Mouse (Mus musculus): Measurements from ENCODE around the gene 1700029J07Rik. TPM values are rescaled to one million over a fixed set of nuclear protein-coding genes. Genes with fewer than 3 reads are reported as not detected.
A peak's percentile ranks its signal among the peaks of the same experiment; 100 is the strongest.

The 1700029J07Rik gene
- polyA plus RNA-seq, 1 experiment from 2014 or later = 2.9 TPM

DNA sequence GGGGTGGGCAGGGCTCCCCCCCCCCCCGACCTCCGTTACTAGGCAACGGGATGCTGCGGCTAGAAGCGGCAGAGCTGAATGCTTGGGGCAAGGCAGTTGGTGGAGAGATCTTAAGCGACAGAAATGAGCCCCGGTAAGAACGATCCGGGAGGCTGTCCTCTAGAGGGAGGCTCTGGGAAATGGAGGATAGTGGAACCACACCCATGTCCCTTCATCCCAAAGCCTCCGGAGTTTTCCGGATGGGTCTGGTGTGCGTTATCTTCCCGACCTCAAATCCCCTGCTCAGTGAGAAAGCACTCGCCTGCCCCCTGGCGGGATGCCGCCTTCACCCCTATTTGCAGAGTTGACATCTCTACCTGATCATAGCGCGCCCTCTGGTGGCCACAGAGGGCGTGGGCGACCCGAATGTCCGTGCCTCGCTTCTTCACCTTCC lies 40.5 kb downstream of the 1700029J07Rik start, which contains the start of gene Ccdc110:
TSS of gene Ccdc110 (plus strand) at position 38 of the 433 bp plus-strand sequence.
- H3K4me2 ChIP-seq = peak within 1 kb of the TSS; percentile 66
- H3K4me3 ChIP-seq = peak within 1 kb of the TSS; percentile 38
- H3K9ac ChIP-seq = peak within 1 kb of the TSS; percentile 14
- H3K27ac ChIP-seq = no peak within 1 kb of the TSS
- H3K36me3 ChIP-seq (ENCODE audit: poor library complexity, severe bottlenecking) = no peaks in the 10 kb centered on the region
- 0 out of 2 replicates have a peak, but pooled peaks cover 9% of the 10 kb centered on the region for H3K9me3 ChIP-seq (replicated peaks)
- 1% methylated on average over 23 of the region's 23 CpGs for WGBS
- no peaks in the 10 kb centered on the region for H3K4me1 ChIP-seq
- peaks cover 4% of the 10 kb centered on the region; the same call in 1 of the 2 replicates for H3K27me3 ChIP-seq
- peak; percentile 94 for ATAC-seq

DNA sequence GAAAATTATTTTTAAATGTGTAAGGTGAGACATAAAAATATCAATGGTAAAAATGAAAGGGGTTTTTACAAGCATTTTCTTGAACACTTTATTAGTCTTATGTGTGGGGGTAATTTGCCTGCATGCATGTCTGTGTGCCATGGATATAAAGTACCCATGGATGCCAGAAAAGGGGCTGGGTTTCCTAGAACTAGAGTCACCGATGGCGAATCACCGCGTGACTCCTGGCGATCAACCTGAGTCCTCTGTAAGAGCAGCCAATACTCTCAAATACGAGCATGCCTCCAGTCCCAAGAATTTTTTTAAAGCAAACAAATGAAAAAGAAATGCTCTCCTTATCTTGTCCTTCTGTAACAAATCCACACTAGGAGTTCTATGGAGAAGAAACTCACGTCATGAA lies 52.9 kb downstream of the 1700029J07Rik start:
- no peak overlapping the region for H3K9ac ChIP-seq
- no peak for ATAC-seq
- no peaks in the 10 kb centered on the region for H3K4me1 ChIP-seq
- WGBS = 95% methylated on average over 7 of the region's 7 CpGs
- H3K4me2 ChIP-seq = no peak overlapping the region
- H3K4me3 ChIP-seq = no peak overlapping the region
- no peaks in the 10 kb centered on the region for H3K36me3 ChIP-seq (ENCODE audit: poor library complexity, severe bottlenecking)
- no peaks in the 10 kb centered on the region for H3K9me3 ChIP-seq (replicated peaks)
- no peaks in the 10 kb centered on the region for H3K27me3 ChIP-seq
- no peak overlapping the region for H3K27ac ChIP-seq

DNA sequence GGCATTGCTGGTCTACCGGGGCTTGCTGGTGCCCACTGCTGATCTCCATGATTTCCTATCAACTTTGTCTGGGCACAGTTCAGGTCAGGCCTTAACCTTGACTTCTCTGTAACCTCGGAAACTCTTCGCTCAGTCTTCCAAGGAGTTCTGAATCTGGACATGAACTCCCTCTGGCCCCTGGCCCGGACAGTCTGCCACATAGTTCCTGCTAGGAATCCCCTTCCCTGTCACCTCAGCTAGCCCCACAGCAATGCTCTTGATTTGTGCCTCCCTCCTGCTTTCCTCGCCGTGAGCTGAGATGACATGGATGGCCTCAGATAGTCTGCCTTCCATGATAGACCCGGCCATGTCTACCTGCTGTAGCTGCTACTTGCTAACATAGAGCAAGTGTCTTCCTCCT lies 54.7 kb downstream of the 1700029J07Rik start:
- Histone ChIP-seq H3K27ac (no peak overlapping the region), H3K36me3 (ENCODE audit: poor library complexity, severe bottlenecking) (no peaks in the 10 kb centered on the region), H3K4me1 (no peaks in the 10 kb centered on the region), H3K9ac (no peak overlapping the region), H3K4me3 (no peak overlapping the region), H3K9me3 (replicated peaks) (no peaks in the 10 kb centered on the region), H3K4me2 (no peak overlapping the region), H3K27me3 (no peaks in the 10 kb centered on the region)
- 95% methylated on average over 7 of the region's 7 CpGs for WGBS
- ATAC-seq = no peak

DNA sequence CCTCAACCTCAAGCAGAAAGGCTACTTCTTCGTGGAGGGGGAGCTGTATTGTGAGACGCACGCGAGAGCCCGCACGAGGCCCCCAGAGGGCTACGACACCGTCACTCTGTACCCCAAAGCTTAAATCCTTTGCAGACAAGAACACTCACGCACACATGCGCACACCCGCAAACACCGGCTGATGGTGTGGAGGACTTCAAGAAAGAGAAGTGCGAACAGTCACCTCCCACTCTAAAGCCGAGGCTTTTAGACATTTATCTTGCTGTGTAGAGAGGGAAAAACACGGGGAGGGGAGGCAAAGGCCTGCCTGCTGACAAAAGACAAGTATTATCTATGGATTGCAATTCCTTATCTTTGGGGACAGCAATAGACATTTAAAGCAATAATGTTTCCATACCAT lies 56.2 kb downstream of the 1700029J07Rik start:
- H3K9ac ChIP-seq = no peak overlapping the region
- no peaks in the 10 kb centered on the region for H3K36me3 ChIP-seq (ENCODE audit: poor library complexity, severe bottlenecking)
- H3K27ac ChIP-seq = no peak overlapping the region
- H3K4me1 ChIP-seq = no peaks in the 10 kb centered on the region
- no peak for ATAC-seq
- no peaks in the 10 kb centered on the region for H3K9me3 ChIP-seq (replicated peaks)
- no peak overlapping the region for H3K4me3 ChIP-seq
- 88% methylated on average over 15 of the region's 15 CpGs for WGBS
- H3K27me3 ChIP-seq = no peaks in the 10 kb centered on the region
- H3K4me2 ChIP-seq = no peak overlapping the region

DNA sequence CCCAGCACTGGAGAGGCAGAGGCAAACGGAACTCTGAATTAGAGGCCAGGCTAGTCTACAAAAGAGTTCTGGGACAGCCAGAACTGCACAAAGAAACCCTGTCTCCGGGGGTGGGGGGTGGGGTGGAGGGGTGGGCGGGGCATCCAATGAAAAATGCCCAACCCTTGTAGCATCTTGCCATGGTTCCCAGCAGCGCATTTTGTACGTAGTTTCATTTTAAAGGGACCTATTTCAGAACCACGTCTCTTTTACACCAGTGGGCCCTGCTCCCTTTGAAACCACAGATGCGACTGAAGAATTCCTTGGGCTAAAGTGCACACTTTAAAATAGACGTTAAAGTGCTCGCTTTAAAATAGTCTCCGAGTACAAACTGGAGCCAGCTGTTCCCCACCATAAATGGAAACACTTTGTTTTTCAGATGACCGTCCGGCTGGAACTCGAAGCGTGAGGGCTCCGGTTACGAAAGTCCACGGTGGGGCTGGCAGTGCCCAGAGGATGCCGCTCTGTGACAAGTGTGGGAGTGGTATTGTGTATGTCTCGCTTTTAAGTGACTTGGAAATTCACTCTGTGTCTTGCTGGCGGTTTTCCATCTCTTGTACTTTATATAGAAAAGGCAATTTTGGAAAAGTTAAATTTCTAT lies 57.9 kb downstream of the 1700029J07Rik start:
- H3K4me2 ChIP-seq = no peak overlapping the region
- H3K27ac ChIP-seq = no peak overlapping the region
- H3K9me3 ChIP-seq (replicated peaks) = no peaks in the 10 kb centered on the region
- no peak for ATAC-seq
- 78% methylated on average over 20 of the region's 20 CpGs for WGBS
- H3K4me3 ChIP-seq = no peak overlapping the region
- H3K36me3 ChIP-seq (ENCODE audit: poor library complexity, severe bottlenecking) = no peaks in the 10 kb centered on the region
- no peaks in the 10 kb centered on the region for H3K4me1 ChIP-seq
- no peak overlapping the region for H3K9ac ChIP-seq
- H3K27me3 ChIP-seq = no peaks in the 10 kb centered on the region

DNA sequence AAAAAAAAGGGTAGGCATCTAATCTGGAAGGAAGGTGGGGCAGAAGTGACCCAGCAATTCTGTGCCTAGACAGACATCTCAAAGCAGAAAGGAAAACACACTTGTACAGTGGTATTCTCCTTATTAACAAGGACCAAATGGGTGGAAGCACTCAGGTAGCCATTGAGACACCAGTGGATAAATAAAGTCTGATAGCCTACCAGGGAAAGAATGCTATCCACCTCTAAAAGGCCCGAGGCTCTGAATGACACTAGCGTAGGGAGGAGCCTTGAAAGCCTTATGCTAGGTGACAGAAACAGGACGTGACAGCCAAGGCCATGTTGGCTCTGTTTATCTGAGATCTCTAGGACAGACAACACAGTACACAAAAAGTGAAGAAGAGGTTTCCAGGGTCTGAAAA lies 58.6 kb downstream of the 1700029J07Rik start:
- 93% methylated on average over 3 of the region's 3 CpGs for WGBS

DNA sequence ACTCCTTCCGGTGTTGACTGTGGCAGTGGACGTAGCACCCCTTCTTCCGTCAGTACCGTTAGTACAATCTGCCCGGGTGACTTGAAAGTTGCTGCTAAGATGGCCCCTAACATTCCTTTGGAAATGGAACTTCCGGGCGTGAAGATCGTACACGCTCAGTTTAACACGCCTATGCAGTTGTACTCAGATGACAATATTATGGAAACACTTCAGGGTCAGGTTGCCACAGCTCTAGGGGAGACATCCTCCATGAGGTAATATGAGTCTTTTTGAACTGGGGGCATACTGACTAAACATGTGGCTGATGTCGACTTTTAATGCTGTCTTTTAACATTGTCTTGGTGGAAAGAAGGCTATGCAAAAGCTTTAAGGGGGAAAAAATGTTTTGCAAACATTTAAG lies 61.3 kb downstream of the 1700029J07Rik start:
- Histone ChIP-seq H3K4me3 (no peak overlapping the region), H3K9ac (no peak overlapping the region), H3K9me3 (replicated peaks) (no peaks in the 10 kb centered on the region), H3K27me3 (peaks cover 5% of the 10 kb centered on the region; the same call in 1 of the 2 replicates), H3K36me3 (ENCODE audit: poor library complexity, severe bottlenecking) (no peaks in the 10 kb centered on the region), H3K4me2 (no peak overlapping the region), H3K27ac (no peak overlapping the region), H3K4me1 (peaks cover 6% of the 10 kb centered on the region)
- WGBS = 92% methylated on average over 11 of the region's 11 CpGs
- ATAC-seq = no peak

More for the DNA sequence above, 58.6 kb downstream of the 1700029J07Rik start:
- H3K27me3 ChIP-seq = no peaks in the 10 kb centered on the region
- no peaks in the 10 kb centered on the region for H3K9me3 ChIP-seq (replicated peaks)
- no peak overlapping the region for H3K27ac ChIP-seq
- H3K4me1 ChIP-seq = no peaks in the 10 kb centered on the region
- ATAC-seq = no peak
- no peak overlapping the region for H3K4me2 ChIP-seq
- no peak overlapping the region for H3K9ac ChIP-seq
- H3K4me3 ChIP-seq = no peak overlapping the region
- H3K36me3 ChIP-seq (ENCODE audit: poor library complexity, severe bottlenecking) = no peaks in the 10 kb centered on the region

DNA sequence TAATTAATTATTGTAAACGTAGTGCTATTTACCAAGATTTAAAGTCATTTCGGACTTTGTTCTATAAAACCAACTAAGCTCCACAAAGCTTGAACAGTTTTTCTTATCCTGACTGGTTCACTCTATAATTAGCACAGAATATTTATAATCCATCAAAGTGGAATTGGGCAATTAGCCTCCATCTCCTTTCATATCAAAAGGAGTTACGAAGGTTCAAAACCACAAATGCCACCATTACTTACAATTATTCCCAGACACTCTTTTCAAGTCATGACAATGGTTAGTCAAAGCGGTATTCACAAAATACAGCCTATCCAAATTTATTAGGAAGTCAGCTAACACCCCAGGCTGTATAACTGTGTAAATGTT lies 68.8 kb downstream of the 1700029J07Rik start:
- Histone ChIP-seq H3K27ac (no peak overlapping the region), H3K4me2 (no peak overlapping the region), H3K36me3 (ENCODE audit: poor library complexity, severe bottlenecking) (no peaks in the 10 kb centered on the region), H3K9ac (no peak overlapping the region), H3K4me3 (no peak overlapping the region), H3K4me1 (peaks cover 34% of the 10 kb centered on the region), H3K9me3 (replicated peaks) (no peaks in the 10 kb centered on the region), H3K27me3 (peaks cover 13% of the 10 kb centered on the region)
- WGBS = 27% methylated on average over 4 of the region's 4 CpGs
- ATAC-seq = peak; percentile 50; the same call in 1 of the 2 replicates

DNA sequence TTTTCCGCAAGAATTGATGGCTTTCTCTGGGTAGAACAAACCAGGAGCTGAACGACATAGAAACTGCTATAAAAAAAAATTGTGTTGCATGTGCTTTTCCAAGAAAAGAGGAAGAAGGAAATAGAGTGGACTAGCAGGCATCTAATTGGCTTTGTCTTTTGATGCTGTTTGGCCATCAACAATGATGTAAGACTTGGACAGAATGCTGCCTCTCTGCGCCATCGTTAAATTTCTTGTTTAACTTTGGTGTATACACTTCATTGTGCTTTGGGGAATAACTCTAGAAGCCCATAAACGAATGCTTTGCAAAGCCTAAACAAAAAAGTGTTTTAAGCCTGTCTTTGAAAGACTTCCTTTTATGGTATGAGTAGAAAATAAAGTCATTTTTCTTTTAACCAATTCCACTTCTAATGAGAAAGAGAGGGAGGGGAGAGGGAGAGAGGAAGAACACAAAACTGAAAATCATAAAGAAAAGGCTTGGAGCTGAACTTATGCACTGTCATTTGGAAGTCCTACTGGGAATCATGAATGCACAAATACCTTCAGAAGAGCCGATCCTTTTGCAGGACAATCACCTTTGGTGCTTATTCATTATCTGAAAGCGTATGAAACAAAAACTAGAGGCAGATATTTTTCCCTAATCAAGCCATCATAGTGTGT lies 69.3 kb downstream of the 1700029J07Rik start:
- Histone ChIP-seq H3K36me3 (ENCODE audit: poor library complexity, severe bottlenecking) (no peaks in the 10 kb centered on the region), H3K4me1 (peaks cover 34% of the 10 kb centered on the region), H3K4me3 (no peak overlapping the region), H3K9ac (no peak overlapping the region), H3K9me3 (replicated peaks) (no peaks in the 10 kb centered on the region), H3K27ac (no peak overlapping the region), H3K27me3 (peaks cover 13% of the 10 kb centered on the region), H3K4me2 (no peak overlapping the region; the same call in 1 of the 2 replicates)
- 13% methylated on average over 7 of the region's 7 CpGs for WGBS
- ATAC-seq = peak; percentile 48; the same call in 1 of the 2 replicates

DNA sequence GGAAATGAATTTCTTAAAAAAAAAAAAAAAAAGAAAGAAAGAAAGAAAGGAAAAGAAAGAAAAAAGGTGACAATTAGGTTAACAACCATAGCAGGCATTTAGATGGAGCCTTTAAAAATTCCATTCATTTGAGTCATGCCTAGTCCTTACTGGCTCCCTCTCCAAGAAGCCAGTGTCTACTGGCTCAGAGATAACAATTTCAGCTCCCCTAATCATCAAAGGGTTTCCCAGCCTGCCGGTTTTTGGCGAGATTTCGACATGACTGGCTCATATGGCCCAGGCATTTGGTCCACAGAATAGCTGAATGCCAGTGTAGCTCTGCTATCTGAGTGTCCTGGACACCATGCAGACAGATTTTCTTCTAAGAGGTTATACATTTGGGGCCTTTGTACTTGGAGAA lies 71.4 kb downstream of the 1700029J07Rik start:
- Histone ChIP-seq H3K27ac (no peak overlapping the region), H3K9me3 (replicated peaks) (no peaks in the 10 kb centered on the region), H3K36me3 (ENCODE audit: poor library complexity, severe bottlenecking) (no peaks in the 10 kb centered on the region), H3K4me3 (no peak overlapping the region), H3K9ac (no peak overlapping the region), H3K4me1 (peaks cover 28% of the 10 kb centered on the region), H3K4me2 (no peak overlapping the region), H3K27me3 (peaks cover 8% of the 10 kb centered on the region; the same call in 1 of the 2 replicates)
- ATAC-seq = no peak
- WGBS = 42% methylated on average over 3 of the region's 3 CpGs

All from forebrain, embryonic 13.5 days (tissue).